Mouse (Mus musculus) brain, adult 10 weeks (tissue): ENCODE data around the gene Cdkn2aipnl. TPM values are rescaled to one million over a fixed set of nuclear protein-coding genes. Genes with fewer than 3 reads are reported as not detected.

Source experiments
- polyA plus RNA-seq: library from polyadenylated mRNA; stranded (reverse); fragments of 350-450 nt; fragmentation: Illumina TruSeq; extraction: RNeasy Lipid Tissue Mini Kit (QIAGEN cat#74804); gene quantifications from one replicate; pipeline ENCODE4 v1.2.3, GENCODE M21; 2015; ENCODE audit warnings: low read depth, low replicate concordance

Cdkn2aipnl gene
- 63.4 TPM for polyA plus RNA-seq

GRCm38 (mm10) chr11:51967443-51968401 is at the start of gene Cdkn2aipnl:
Gene Cdkn2aipnl, plus strand, starts transcription at chr11:51967661.

DNA sequence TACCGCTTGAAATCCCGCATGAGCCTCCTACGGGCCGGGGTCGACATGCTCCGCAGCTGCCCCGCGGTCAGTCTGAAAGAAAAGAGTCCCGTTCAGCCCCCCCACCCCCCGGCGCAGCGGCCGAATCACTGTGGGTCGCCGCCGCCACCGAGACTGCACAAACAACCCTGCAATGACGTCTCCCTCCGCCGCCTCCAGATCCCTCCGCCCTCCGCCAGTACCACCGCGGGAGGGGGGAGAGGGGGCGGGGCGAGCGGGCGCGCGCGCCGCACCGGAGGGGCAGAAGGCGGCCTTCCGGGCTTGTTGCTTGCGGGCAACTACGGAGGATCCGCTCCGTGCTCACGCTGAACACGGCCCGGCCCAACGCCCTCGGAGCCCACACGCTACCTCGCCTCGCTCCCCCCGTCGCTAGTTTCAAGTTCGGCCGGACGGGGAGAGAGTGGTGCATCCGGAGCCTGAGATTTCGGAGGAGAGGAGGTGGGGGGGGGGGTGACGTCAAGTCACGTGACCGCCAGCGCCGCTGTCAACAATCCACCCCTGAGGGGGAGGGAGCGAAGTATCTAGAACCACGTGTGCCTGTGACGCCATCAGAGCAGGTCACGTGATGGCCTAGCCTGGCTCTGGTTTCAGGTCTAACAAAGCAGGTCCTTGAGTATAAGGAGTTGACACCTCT is 33.0 kb downstream of the Cdkn2aipnl start, which contains the start of gene Ube2b:
Gene Ube2b (minus strand): TSS at position 473 of the 673 bp plus-strand sequence.

DNA sequence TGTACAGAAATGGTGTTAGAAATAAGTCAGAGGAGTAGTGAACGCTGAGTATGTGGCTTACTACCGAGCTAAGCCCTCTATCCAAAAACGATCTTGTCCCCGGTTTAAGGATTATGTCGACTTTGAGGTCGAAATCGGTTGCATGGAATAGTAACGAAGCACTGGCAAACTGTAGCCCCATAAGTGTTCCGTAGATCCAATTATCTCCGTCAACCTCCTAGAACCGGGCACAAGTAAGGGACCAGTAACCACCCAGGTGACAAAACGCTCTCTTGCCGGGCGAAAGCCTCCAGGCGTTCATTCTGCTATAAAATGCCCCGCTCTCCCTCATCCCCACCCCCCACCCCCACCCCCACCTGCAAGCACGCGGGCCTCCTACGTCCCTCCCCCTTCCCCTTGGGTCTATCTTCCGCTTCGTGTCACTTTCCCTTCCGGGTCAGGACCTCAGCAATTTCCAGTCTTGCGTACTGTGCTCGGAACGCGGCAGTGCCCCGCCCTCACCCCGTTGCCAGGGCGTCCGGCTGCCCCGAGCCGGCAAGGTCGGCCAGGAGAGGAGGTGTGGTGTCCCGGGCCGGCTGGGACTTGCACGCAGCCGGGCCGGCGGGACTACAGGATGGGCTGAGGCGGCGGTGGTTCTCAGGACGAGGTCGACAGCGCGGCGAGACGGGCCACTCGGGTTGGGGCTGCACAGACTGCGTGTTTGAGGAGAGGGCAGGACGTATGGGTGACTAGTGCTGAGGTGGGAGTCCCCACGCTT is 36.5 kb downstream of the Cdkn2aipnl start, which contains the start of gene Cdkl3:
Gene Cdkl3 (plus strand): TSS at position 450 of the 757 bp plus-strand sequence.

Other genes with a start within 250 kb of the Cdkn2aipnl start
- gene Sec24a, start 204.0 kb upstream of the Cdkn2aipnl start, polyA plus RNA-seq = 8.4 TPM
- 148 TPM for gene Sar1b, start 204.0 kb upstream of the Cdkn2aipnl start, polyA plus RNA-seq
- gene Jade2, start 110.0 kb upstream of the Cdkn2aipnl start, polyA plus RNA-seq = 24.6 TPM
- gene Ube2b, start 33.1 kb downstream of the Cdkn2aipnl start, polyA plus RNA-seq = 335 TPM
- 14.7 TPM for gene Cdkl3, start 36.6 kb downstream of the Cdkn2aipnl start, polyA plus RNA-seq
- 155 TPM for gene Ppp2ca, start 131.0 kb downstream of the Cdkn2aipnl start, polyA plus RNA-seq
- gene Olfr1373, start 177.9 kb downstream of the Cdkn2aipnl start, polyA plus RNA-seq = not detected
- not detected for gene Olfr1371, start 246.3 kb downstream of the Cdkn2aipnl start, polyA plus RNA-seq